Mouse (Mus musculus) cerebellum, adult 2 months (tissue): Measurements from ENCODE around the gene Eif4g3.

Experiments used
- CTCF ChIP-seq: fragments of 200-500 bp; IDR thresholded peaks from 2 replicates; pipeline ENCODE4 v1.5.1; 2011; ENCODE audit warnings: low read depth, mild to moderate bottlenecking, control low read depth, low read length, moderate library complexity, borderline replicate concordance; ENCODE audit not compliant: insufficient read depth
- POLR2A ChIP-seq: fragments of 200-500 bp; IDR thresholded peaks from 2 replicates; pipeline ENCODE4 v1.6.1; 2011; ENCODE audit warnings: low read length, control low read depth, borderline replicate concordance; ENCODE audit not compliant: insufficient read depth

GRCm38 (mm10) chr4:138056658-138057057 is 63.8 kb downstream of the Eif4g3 start:
- TF ChIP-seq CTCF (no peak), POLR2A (no peak)
